Mouse (Mus musculus) thymus, postnatal 4 days (tissue): Measurements from ENCODE around the gene Avpi1.
"Not testable (repeated sequence)": the region's sequence is repeated elsewhere in the genome, so short reads cannot be mapped to it uniquely, and the experiment has no call there.

Experiments used
- DNase-seq: peaks from one replicate; pipeline ENCODE4 v3.0.0; 2021

Gene Avpi1

GRCm38 (mm10) chr19:42104681-42105080 lies 24.2 kb downstream of the Avpi1 start:
- no peak for DNase-seq

GRCm38 (mm10) chr19:42099406-42099805 lies 29.5 kb downstream of the Avpi1 start:
- no peak for DNase-seq

- peak; percentile 67 for DNase-seq
These were observed 38.2 kb downstream of the Avpi1 start for GRCm38 (mm10) chr19:42090637-42091141.

- DNase-seq, result peak; percentile 98
These were observed 38.9 kb downstream of the Avpi1 start, which contains the start of gene Pi4k2a for GRCm38 (mm10) chr19:42089748-42090595. Gene Pi4k2a, plus strand, starts transcription at chr19:42090470.

GRCm38 (mm10) chr19:42089103-42089747 lies 39.6 kb downstream of the Avpi1 start:
- peak; percentile 81 for DNase-seq

GRCm38 (mm10) chr19:42086166-42086565 lies 42.7 kb downstream of the Avpi1 start, which contains the start of gene Morn4:
Gene Morn4, minus strand, starts transcription at chr19:42086357.
- peak; percentile 62 for DNase-seq

GRCm38 (mm10) chr19:42085690-42086089 lies 43.2 kb downstream of the Avpi1 start:
- DNase-seq, result no peak

- DNase-seq, result not testable (repeated sequence)
These were observed 47.2 kb downstream of the Avpi1 start for GRCm38 (mm10) chr19:42081613-42082012.

- DNase-seq, result no peak
These were observed 48.4 kb downstream of the Avpi1 start for GRCm38 (mm10) chr19:42080469-42080868.

- no peak for DNase-seq
These were observed 48.9 kb downstream of the Avpi1 start for GRCm38 (mm10) chr19:42079950-42080349.

GRCm38 (mm10) chr19:42079006-42079405 lies 49.9 kb downstream of the Avpi1 start:
- no peak for DNase-seq

- no peak for DNase-seq
These were observed 50.3 kb downstream of the Avpi1 start for GRCm38 (mm10) chr19:42078566-42078965.

- no peak for DNase-seq
These were observed 52.9 kb downstream of the Avpi1 start for GRCm38 (mm10) chr19:42075992-42076391.

GRCm38 (mm10) chr19:42075051-42075450 lies 53.8 kb downstream of the Avpi1 start:
- DNase-seq, result no peak
